Mouse (Mus musculus) liver, postnatal 0 days (tissue): ENCODE data around the gene Plgrkt. TPM values are rescaled to one million over a fixed set of nuclear protein-coding genes. Genes with fewer than 3 reads are reported as not detected.

Experiments
- ATAC-seq: fragments of 200-750 bp; cut with Nextera tagmentation; 2 replicates; pipeline ENCODE4 v1.8.0; 2017; ENCODE audit warnings: mild to moderate bottlenecking, moderate library complexity
- DNase-seq: peaks from one replicate; pipeline ENCODE4 v3.0.0-alpha.2; 2016
- H3K27ac ChIP-seq: fragments of 300-500 bp; sonication (generic); 2 replicates; pipeline ENCODE4 v1.5.1; 2014; ENCODE audit warnings: antibody characterized with exemption, moderate library complexity, mild to moderate bottlenecking, low read depth
- H3K27me3 ChIP-seq: fragments of 300-500 bp; sonication (generic); 2 replicates; pipeline ENCODE4 v1.6.1; 2014; ENCODE audit warnings: low read length, control low read depth, mixed read lengths; ENCODE audit not compliant: insufficient read depth
- H3K36me3 ChIP-seq: fragments of 300-500 bp; sonication (generic); replicated peaks from 2 replicates; pipeline ENCODE4 v1.6.1; 2014; ENCODE audit warnings: mild to moderate bottlenecking, control low read depth, low read length, moderate library complexity, mixed read lengths; ENCODE audit not compliant: insufficient read depth
- H3K4me1 ChIP-seq: fragments of 300-500 bp; sonication (generic); 2 replicates; pipeline ENCODE4 v1.6.1; 2014; ENCODE audit warnings: antibody characterized with exemption, mild to moderate bottlenecking, control low read depth; ENCODE audit not compliant: insufficient read depth
- H3K4me2 ChIP-seq: fragments of 300-500 bp; sonication (generic); 2 replicates; pipeline ENCODE4 v1.6.1; 2014; ENCODE audit warnings: low read depth, mild to moderate bottlenecking, low read length, moderate library complexity, mixed read lengths
- H3K4me3 ChIP-seq: fragments of 300-500 bp; sonication (generic); 2 replicates; pipeline ENCODE4 v1.5.1; 2014; ENCODE audit warnings: low read depth, low read length
- H3K9ac ChIP-seq: fragments of 300-500 bp; sonication (generic); replicated peaks from 2 replicates; pipeline ENCODE4 v1.6.1; 2014; ENCODE audit warnings: mild to moderate bottlenecking, moderate library complexity
- H3K9me3 ChIP-seq: fragments of 300-500 bp; sonication (generic); 2 replicates; pipeline ENCODE4 v1.6.1; 2016; ENCODE audit warnings: mild to moderate bottlenecking, control low read depth, low read length, mixed read lengths
- CTCF ChIP-seq: sonication (generic); IDR thresholded peaks from 2 replicates; pipeline ENCODE4 v1.5.1; 2016; ENCODE audit warnings: antibody characterized with exemption, low read depth
- EP300 ChIP-seq: IDR thresholded peaks from 2 replicates; pipeline ENCODE4 v1.6.1; 2016; ENCODE audit warnings: antibody characterized with exemption, low read depth, mild to moderate bottlenecking
- WGBS: fragments of 180-500 bp; shearing (Covaris S2); extraction: QIAGEN DNeasy Blood & Tissue Kit; methylation state at CpG from one replicate; pipeline ENCODE4 v1.1.7; 2014; ENCODE audit not compliant: insufficient replicate concordance; 5-methylcytosine and 5-hydroxymethylcytosine counted together
- polyA plus RNA-seq: library from polyadenylated mRNA; unstranded; fragments of >200 nt; fragmentation: Nextera tagmentation; extraction: Ambion mirVana; gene quantifications from 2 replicates; pipeline ENCODE4 v1.2.1, GENCODE M21; 2015

Plgrkt gene
- polyA plus RNA-seq, 1 experiment from 2014 or later = 23.8 TPM

- WGBS = 73% methylated on average over 6 of the region's 6 CpGs
- Histone ChIP-seq H3K27ac (no peak overlapping the region), H3K27me3 (no peaks in the 10 kb centered on the region), H3K9ac (no peak overlapping the region), H3K4me3 (no peak overlapping the region), H3K4me2 (no peak overlapping the region), H3K36me3 (peaks cover 4% of the 10 kb centered on the region; the same call in 1 of the 2 replicates), H3K9me3 (no peaks in the 10 kb centered on the region), H3K4me1 (no peaks in the 10 kb centered on the region)
- ATAC-seq (no peak), DNase-seq (no peak)
- TF ChIP-seq EP300 (no peak), CTCF (no peak)
These were observed 21.6 kb downstream of the Plgrkt start for GRCm38 (mm10) chr19:29345636-29346035.

- no peaks in the 10 kb centered on the region for H3K4me1 ChIP-seq
- H3K27me3 ChIP-seq = no peaks in the 10 kb centered on the region
- H3K9me3 ChIP-seq = no peaks in the 10 kb centered on the region
- H3K4me2 ChIP-seq = no peak overlapping the region
- H3K36me3 ChIP-seq = peaks cover 1% of the 10 kb centered on the region; the same call in 1 of the 2 replicates
- no peak overlapping the region for H3K4me3 ChIP-seq
- ATAC-seq (no peak), DNase-seq (no peak)
- no peak overlapping the region for H3K27ac ChIP-seq
- TF ChIP-seq EP300 (no peak), CTCF (no peak)
- H3K9ac ChIP-seq = no peak overlapping the region
These were observed 22.3 kb downstream of the Plgrkt start for GRCm38 (mm10) chr19:29344868-29345267.

GRCm38 (mm10) chr19:29342281-29342680 is 24.9 kb downstream of the Plgrkt start:
- WGBS = 77% methylated on average over 6 of the region's 6 CpGs
- no peak for DNase-seq
- H3K27me3 ChIP-seq = no peaks in the 10 kb centered on the region
- no peak overlapping the region for H3K27ac ChIP-seq
- H3K4me2 ChIP-seq = no peak overlapping the region
- ATAC-seq = no peak
- no peak for TF ChIP-seq EP300
- no peak for TF ChIP-seq CTCF
- H3K9me3 ChIP-seq = no peaks in the 10 kb centered on the region
- H3K4me1 ChIP-seq = no peaks in the 10 kb centered on the region
- H3K36me3 ChIP-seq = no peaks in the 10 kb centered on the region
- H3K9ac ChIP-seq = no peak overlapping the region
- no peak overlapping the region for H3K4me3 ChIP-seq

GRCm38 (mm10) chr19:29341029-29341428 is 26.2 kb downstream of the Plgrkt start:
- DNase-seq (no peak), ATAC-seq (no peak)
- no peak overlapping the region for H3K4me2 ChIP-seq
- H3K4me3 ChIP-seq = no peak overlapping the region
- H3K4me1 ChIP-seq = no peaks in the 10 kb centered on the region
- no peaks in the 10 kb centered on the region for H3K9me3 ChIP-seq
- H3K27ac ChIP-seq = no peak overlapping the region
- TF ChIP-seq CTCF = no peak
- H3K9ac ChIP-seq = no peak overlapping the region
- WGBS = 46% methylated on average over 4 of the region's 4 CpGs
- H3K36me3 ChIP-seq = no peaks in the 10 kb centered on the region
- no peaks in the 10 kb centered on the region for H3K27me3 ChIP-seq

- WGBS = 79% methylated on average over 2 of the region's 2 CpGs
- DNase-seq = no peak
- 0 out of 2 replicates have a peak, but pooled peaks cover 8% of the 10 kb centered on the region for H3K27me3 ChIP-seq
- no peaks in the 10 kb centered on the region for H3K9me3 ChIP-seq
- no peaks in the 10 kb centered on the region for H3K36me3 ChIP-seq
- no peak overlapping the region for H3K4me2 ChIP-seq
- no peak for TF ChIP-seq CTCF
- no peak for TF ChIP-seq EP300
- no peak for ATAC-seq
- no peaks in the 10 kb centered on the region for H3K4me1 ChIP-seq
- no peak overlapping the region for H3K4me3 ChIP-seq
- H3K9ac ChIP-seq = no peak overlapping the region
- no peak overlapping the region for H3K27ac ChIP-seq
These were observed 30.6 kb downstream of the Plgrkt start for GRCm38 (mm10) chr19:29336624-29337023.

GRCm38 (mm10) chr19:29334068-29334745 is 33.0 kb downstream of the Plgrkt start, which contains the start of gene Rln1:
TSS of gene Rln1 (minus strand) at chr19:29334670.
- no peak for TF ChIP-seq EP300
- no peak for TF ChIP-seq CTCF
- Histone ChIP-seq H3K27ac (no peak within 1 kb of the TSS), H3K9me3 (no peaks in the 10 kb centered on the region), H3K36me3 (no peaks in the 10 kb centered on the region), H3K4me2 (peak within 1 kb of the TSS; percentile 72), H3K4me1 (no peaks in the 10 kb centered on the region), H3K27me3 (0 out of 2 replicates have a peak, but pooled peaks cover 8% of the 10 kb centered on the region), H3K4me3 (peak within 1 kb of the TSS; percentile 28; the same call in 1 of the 2 replicates), H3K9ac (0 out of 2 replicates have a peak within 1 kb of the TSS, but pooled peaks have one; percentile 26)
- ATAC-seq (no peak), DNase-seq (peak; percentile 21)
- WGBS = 7% methylated on average over 23 of the region's 23 CpGs
